Mouse (Mus musculus): ENCODE results near the gene Fmo2. TPM values are rescaled to one million over a fixed set of nuclear protein-coding genes. Genes with fewer than 3 reads are reported as not detected.

Gene Fmo2
- total and polyA plus RNA-seq, 3 experiments: 0.03 to 0.16 TPM; not detected in 1

DNA sequence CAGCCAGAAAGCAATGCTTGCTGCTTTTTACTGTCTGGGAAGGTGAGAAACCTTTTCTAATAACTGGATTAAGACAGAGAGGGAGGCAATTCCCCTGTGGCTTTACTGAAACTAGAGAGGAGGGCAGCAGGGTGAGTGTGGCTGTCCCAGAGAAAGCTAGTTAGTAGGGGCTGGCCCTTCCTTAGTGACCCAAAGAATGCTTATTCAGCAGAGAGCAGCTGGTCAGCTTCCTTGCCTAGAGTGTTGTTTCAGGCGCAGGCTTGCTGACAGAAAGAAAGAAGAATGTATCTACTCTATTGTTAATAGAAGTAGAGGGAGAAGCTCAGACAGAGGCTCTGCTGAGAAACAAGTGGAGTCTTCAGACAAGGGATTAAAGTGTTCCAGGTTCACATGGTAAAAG, 36.2 kb downstream of the Fmo2 start:
- ATAC-seq (ENCODE audit: extremely low read depth, insufficient number of reproducible peaks, low FRiP score, poor library complexity, severe bottlenecking) (no peak), DNase-seq (ENCODE audit: low spot score) (no peak)
- TF ChIP-seq POLR2AphosphoS5 (IDR thresholded peaks at IDR 0.05; ENCODE audit: insufficient replicate concordance, low read depth, low read length) (no peak), GATA2 (IDR thresholded peaks at IDR 0.05; ENCODE audit: borderline replicate concordance, low read depth, low read length) (no peak), CTCF (IDR thresholded peaks at IDR 0.05; ENCODE audit: low read depth, low read length) (no peak), GATA1 (IDR thresholded peaks at IDR 0.05; ENCODE audit: borderline replicate concordance, low read length) (no peak), TAL1 (conservative IDR thresholded peaks at IDR 0.05; ENCODE audit: low read depth, low read length) (no peak)
- H3K9me3 ChIP-seq (replicated peaks): no peaks in the 10 kb centered on the region
- H3K4me1 ChIP-seq (ENCODE audit: insufficient read depth, low read depth, low read length): no peaks in the 10 kb centered on the region
- H3K4me3 ChIP-seq (ENCODE audit: low read depth, low read length): no peak overlapping the region
- H3K27me3 ChIP-seq (ENCODE audit: insufficient read depth, low read length): no peaks in the 10 kb centered on the region
- no peaks in the 10 kb centered on the region for H3K36me3 ChIP-seq (replicated peaks)

DNA sequence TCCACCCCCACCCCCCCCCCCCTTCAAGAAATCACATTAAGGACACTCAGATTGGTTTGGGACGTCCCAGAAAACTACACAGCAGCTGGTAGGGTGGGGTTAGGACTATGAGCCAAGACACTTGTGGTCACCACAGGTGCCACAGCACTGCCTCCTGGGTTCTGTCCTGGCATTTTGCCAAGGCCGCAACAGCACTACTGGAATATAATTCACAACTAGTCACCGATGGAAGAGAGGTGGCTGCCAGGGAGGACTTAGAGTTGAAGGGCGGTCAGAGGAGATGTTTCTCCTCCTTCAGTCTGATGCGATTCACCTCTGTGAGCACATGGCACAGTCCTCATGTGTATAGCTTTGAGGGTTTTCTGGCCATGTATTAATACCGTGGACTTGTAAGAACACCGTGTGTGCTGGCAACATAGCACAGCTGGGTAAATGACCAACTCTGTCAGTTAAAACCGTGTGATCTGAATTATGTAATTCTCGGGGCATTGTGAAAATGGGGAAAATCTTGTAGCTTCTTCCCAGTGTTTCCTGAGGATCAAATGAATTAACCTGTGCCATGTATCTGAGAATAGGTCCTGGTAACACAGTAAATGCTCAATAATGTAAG, 38.4 kb downstream of the Fmo2 start:
- DNase-seq (ENCODE audit: low spot score) (no peak), ATAC-seq (ENCODE audit: extremely low read depth, insufficient number of reproducible peaks, low FRiP score, poor library complexity, severe bottlenecking) (no peak)
- no peak for TF ChIP-seq GATA1 (IDR thresholded peaks at IDR 0.05; ENCODE audit: borderline replicate concordance, low read length)
- no peak for TF ChIP-seq GATA2 (IDR thresholded peaks at IDR 0.05; ENCODE audit: borderline replicate concordance, low read depth, low read length)
- no peak for TF ChIP-seq CTCF (IDR thresholded peaks at IDR 0.05; ENCODE audit: low read depth, low read length)
- TF ChIP-seq POLR2AphosphoS5 (IDR thresholded peaks at IDR 0.05; ENCODE audit: insufficient replicate concordance, low read depth, low read length): no peak
- no peak for TF ChIP-seq TAL1 (conservative IDR thresholded peaks at IDR 0.05; ENCODE audit: low read depth, low read length)
- no peaks in the 10 kb centered on the region for H3K36me3 ChIP-seq (replicated peaks)
- H3K9me3 ChIP-seq (replicated peaks): no peaks in the 10 kb centered on the region
- no peak overlapping the region for H3K4me3 ChIP-seq (ENCODE audit: low read depth, low read length)
- H3K27me3 ChIP-seq (ENCODE audit: insufficient read depth, low read length): no peaks in the 10 kb centered on the region
- no peaks in the 10 kb centered on the region for H3K4me1 ChIP-seq (ENCODE audit: insufficient read depth, low read depth, low read length)

DNA sequence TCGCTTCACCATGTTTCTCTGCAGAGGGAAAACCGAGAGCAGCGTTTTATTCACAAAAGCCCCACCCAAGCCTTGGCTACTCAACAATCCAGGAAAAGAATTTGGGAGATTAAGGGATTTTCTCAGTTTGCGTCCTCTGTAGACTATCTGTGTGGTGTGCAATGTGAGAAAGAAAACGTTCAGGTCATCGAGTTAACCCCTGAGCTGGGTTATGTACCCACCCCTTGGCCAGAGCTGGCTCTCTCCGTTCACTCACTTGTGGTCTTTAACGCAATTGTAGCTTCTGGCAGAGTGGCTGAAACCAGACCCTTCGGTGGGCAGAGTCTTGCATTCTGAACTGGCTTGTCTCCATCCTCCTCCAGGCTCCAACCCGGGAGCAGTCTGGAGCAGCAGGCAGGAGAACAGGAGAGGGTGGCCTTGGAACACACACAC, 39.0 kb downstream of the Fmo2 start:
- DNase-seq (ENCODE audit: low spot score) (no peak), ATAC-seq (ENCODE audit: extremely low read depth, insufficient number of reproducible peaks, low FRiP score, poor library complexity, severe bottlenecking) (no peak)
- TF ChIP-seq CTCF (IDR thresholded peaks at IDR 0.05; ENCODE audit: low read depth, low read length): no peak
- no peak for TF ChIP-seq POLR2AphosphoS5 (IDR thresholded peaks at IDR 0.05; ENCODE audit: insufficient replicate concordance, low read depth, low read length)
- TF ChIP-seq TAL1 (conservative IDR thresholded peaks at IDR 0.05; ENCODE audit: low read depth, low read length): no peak
- TF ChIP-seq GATA1 (IDR thresholded peaks at IDR 0.05; ENCODE audit: borderline replicate concordance, low read length): no peak
- TF ChIP-seq GATA2 (IDR thresholded peaks at IDR 0.05; ENCODE audit: borderline replicate concordance, low read depth, low read length): no peak

GRCm38 (mm10) chr1:162858748-162859130, 39.8 kb downstream of the Fmo2 start:
- ATAC-seq (ENCODE audit: extremely low read depth, insufficient number of reproducible peaks, low FRiP score, poor library complexity, severe bottlenecking) (no peak), DNase-seq (ENCODE audit: low spot score) (no peak)
- no peaks in the 10 kb centered on the region for H3K27me3 ChIP-seq (ENCODE audit: insufficient read depth, low read length)
- H3K4me3 ChIP-seq (ENCODE audit: low read depth, low read length): no peak overlapping the region
- no peaks in the 10 kb centered on the region for H3K36me3 ChIP-seq (replicated peaks)
- H3K9me3 ChIP-seq (replicated peaks): no peaks in the 10 kb centered on the region
- H3K4me1 ChIP-seq (ENCODE audit: insufficient read depth, low read depth, low read length): no peaks in the 10 kb centered on the region
- TF ChIP-seq GATA2 (IDR thresholded peaks at IDR 0.05; ENCODE audit: borderline replicate concordance, low read depth, low read length): no peak
- TF ChIP-seq GATA1 (IDR thresholded peaks at IDR 0.05; ENCODE audit: borderline replicate concordance, low read length): no peak
- TF ChIP-seq POLR2AphosphoS5 (IDR thresholded peaks at IDR 0.05; ENCODE audit: insufficient replicate concordance, low read depth, low read length): no peak
- TF ChIP-seq CTCF (IDR thresholded peaks at IDR 0.05; ENCODE audit: low read depth, low read length): no peak
- TF ChIP-seq TAL1 (conservative IDR thresholded peaks at IDR 0.05; ENCODE audit: low read depth, low read length): no peak

More for the DNA sequence above, 39.0 kb downstream of the Fmo2 start:
- Histone ChIP-seq H3K36me3 (replicated peaks) (no peaks in the 10 kb centered on the region), H3K4me1 (ENCODE audit: insufficient read depth, low read depth, low read length) (no peaks in the 10 kb centered on the region), H3K9me3 (replicated peaks) (no peaks in the 10 kb centered on the region), H3K4me3 (ENCODE audit: low read depth, low read length) (no peak overlapping the region), H3K27me3 (ENCODE audit: insufficient read depth, low read length) (no peaks in the 10 kb centered on the region)

DNA sequence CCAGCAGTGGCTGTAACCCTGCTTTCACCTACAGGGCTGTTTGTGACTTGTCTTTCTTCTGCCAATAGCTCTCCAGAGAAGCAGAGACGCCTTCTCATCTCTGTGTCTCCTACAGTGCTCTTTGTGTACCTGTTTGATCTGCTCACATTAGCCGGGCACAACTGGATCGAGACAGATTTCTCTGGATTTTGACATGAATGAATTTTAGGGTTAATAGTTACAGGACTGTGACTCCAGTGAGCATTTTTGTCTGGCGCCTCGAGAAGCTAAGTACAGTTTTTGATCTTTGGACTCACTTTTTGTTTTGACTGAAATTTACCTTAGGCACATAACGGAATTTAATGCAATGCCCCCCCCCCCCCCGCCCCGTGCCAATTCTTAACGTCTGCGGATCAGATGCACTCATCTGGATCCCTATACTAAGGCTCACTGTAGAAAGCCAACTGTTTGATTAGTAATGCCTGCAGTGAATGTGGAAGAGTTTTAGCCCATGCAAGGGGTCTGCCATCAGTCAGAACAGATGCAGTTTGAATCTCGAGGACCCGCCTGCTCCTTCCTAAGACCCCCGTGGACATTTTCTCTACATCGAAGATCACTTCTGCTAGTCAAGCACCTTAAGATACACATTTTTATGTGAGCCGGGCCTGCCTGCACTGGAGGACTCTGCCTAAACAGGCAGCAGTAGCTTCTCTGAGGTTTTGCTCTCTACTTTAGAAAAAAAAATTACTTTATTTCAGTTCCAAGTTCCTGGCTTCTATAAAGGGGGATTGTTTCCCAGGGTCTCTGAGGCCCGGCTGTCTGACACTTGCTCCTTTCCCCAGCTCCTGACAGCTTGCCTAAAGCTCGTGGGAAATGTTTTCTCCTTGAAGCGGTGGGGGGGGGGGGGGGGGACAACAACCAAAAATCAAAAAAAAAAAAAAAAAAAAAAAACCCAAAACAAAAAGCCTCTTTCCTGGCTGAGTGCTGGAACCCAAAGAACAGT, 40.5 kb downstream of the Fmo2 start:
- Histone ChIP-seq H3K36me3 (replicated peaks) (no peaks in the 10 kb centered on the region), H3K27me3 (ENCODE audit: insufficient read depth, low read length) (no peaks in the 10 kb centered on the region), H3K9me3 (replicated peaks) (no peaks in the 10 kb centered on the region), H3K4me1 (ENCODE audit: insufficient read depth, low read depth, low read length) (no peaks in the 10 kb centered on the region), H3K4me3 (ENCODE audit: low read depth, low read length) (no peak overlapping the region)
- DNase-seq (ENCODE audit: low spot score) (no peak), ATAC-seq (ENCODE audit: extremely low read depth, insufficient number of reproducible peaks, low FRiP score, poor library complexity, severe bottlenecking) (no peak)
- no peak for TF ChIP-seq CTCF (IDR thresholded peaks at IDR 0.05; ENCODE audit: low read depth, low read length)
- no peak for TF ChIP-seq TAL1 (conservative IDR thresholded peaks at IDR 0.05; ENCODE audit: low read depth, low read length)

DNA sequence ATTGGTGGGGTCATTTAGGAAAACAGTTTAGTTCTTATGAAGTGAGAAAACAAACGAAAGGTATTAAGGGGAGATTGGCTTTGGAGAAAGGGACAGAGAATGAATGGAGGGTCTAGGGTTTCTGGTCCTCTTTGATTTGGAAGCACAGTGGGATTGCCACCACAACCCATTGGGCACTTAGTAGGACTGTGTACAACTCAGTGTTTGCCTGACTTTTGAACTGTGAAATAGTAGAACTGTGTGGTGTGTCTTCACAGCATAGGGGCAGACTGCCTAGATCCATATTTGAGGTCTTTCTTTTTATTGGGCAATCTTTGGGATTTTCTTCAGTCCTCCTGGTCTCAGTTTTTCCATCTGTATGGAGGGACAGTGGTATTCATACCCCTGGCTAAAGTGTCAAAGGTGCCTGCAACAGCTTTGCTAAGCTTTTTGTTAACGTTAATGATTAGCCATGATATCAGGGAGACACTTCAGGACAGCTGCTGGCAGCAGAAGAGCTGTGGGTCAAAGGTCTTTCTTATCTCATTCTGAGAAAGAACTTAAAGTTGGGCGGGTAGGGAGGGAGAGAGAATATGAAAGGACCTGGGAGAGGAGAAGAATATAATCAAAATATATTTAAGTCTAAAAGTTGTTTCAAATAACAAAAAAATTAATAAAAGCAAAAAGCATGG, 44.6 kb downstream of the Fmo2 start:
- Histone ChIP-seq H3K4me3 (ENCODE audit: low read depth, low read length) (no peak overlapping the region), H3K4me1 (ENCODE audit: insufficient read depth, low read depth, low read length) (no peaks in the 10 kb centered on the region), H3K27me3 (ENCODE audit: insufficient read depth, low read length) (no peaks in the 10 kb centered on the region), H3K36me3 (replicated peaks) (no peaks in the 10 kb centered on the region), H3K9me3 (replicated peaks) (no peaks in the 10 kb centered on the region)
- TF ChIP-seq GATA1 (IDR thresholded peaks at IDR 0.05; ENCODE audit: borderline replicate concordance, low read length) (no peak), CTCF (IDR thresholded peaks at IDR 0.05; ENCODE audit: low read depth, low read length) (no peak), TAL1 (conservative IDR thresholded peaks at IDR 0.05; ENCODE audit: low read depth, low read length) (no peak), GATA2 (IDR thresholded peaks at IDR 0.05; ENCODE audit: borderline replicate concordance, low read depth, low read length) (no peak), POLR2AphosphoS5 (IDR thresholded peaks at IDR 0.05; ENCODE audit: insufficient replicate concordance, low read depth, low read length) (no peak)
- ATAC-seq (ENCODE audit: extremely low read depth, insufficient number of reproducible peaks, low FRiP score, poor library complexity, severe bottlenecking) (no peak), DNase-seq (ENCODE audit: low spot score) (no peak)

Measured in G1E (cell line).